Comparison of ENCODE assay signal across 10 mouse cellular contexts in the genomic region with DNA sequence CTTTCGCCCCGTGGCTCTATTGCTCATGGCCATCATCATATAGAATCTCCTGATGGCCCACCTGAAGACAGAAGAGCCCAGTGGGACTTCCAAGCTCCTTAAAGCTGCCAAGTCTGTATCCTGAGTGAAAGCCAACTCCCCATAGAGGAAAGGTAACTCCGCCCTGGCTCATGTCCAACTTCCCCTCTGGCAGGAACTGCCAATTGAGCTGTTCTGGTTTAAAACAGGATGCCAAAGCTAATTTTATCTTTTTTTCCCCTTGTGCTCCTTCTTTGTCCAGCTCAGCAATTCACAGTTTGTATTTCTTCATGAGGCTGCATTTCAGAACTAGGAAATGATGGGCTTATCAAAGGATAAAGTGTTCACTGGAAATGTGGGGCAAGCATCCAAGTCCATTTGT.
A peak's percentile ranks its signal among the peaks of the same experiment; 100 is the strongest.
DNase-seq lines count a peak whose midpoint lies in the region; ATAC-seq and TF ChIP-seq lines count a peak whose summit lies in the region.
"Had no signal": no experiment of that assay in that cellular context is flagged by ENCODE, and none has a peak within 500 bp of the region (broad histone marks: within the 10 kb centered on the region; RNA-seq: fewer than 3 reads in every experiment).

No protein-coding gene starts in this region.

- no peak overlapping the region for H3K4me2 ChIP-seq in kidney, embryonic 16.5 days (replicated peaks; ENCODE audit: low read depth, low read length)
- H3K4me2 ChIP-seq: heart, embryonic 13.5 days had no signal

- TF ChIP-seq POLR2A in kidney, adult 2 months (IDR thresholded peaks at IDR 0.05; ENCODE audit: low read depth, low read length) = no peak
- TF ChIP-seq POLR2A in cerebellum, adult 2 months (IDR thresholded peaks at IDR 0.05; ENCODE audit: borderline replicate concordance, insufficient read depth, low read length) = no peak

- no peaks in the 10 kb centered on the region for H3K36me3 ChIP-seq in kidney, adult 2 months (ENCODE audit: control insufficient read depth, insufficient read depth, low read length)
- H3K36me3 ChIP-seq in kidney, embryonic 16.5 days (ENCODE audit: insufficient read depth, low read length) = no peaks in the 10 kb centered on the region
- H3K36me3 ChIP-seq: heart, embryonic 13.5 days had no signal

- H3K9ac ChIP-seq in kidney, embryonic 16.5 days (replicated peaks; ENCODE audit: low read length) = no peak overlapping the region
- H3K9ac ChIP-seq: heart, embryonic 13.5 days had no signal

- H3K27me3 ChIP-seq in kidney, adult 2 months (replicated peaks; ENCODE audit: control insufficient read depth, insufficient read depth, low read length) = no peaks in the 10 kb centered on the region
- no peaks in the 10 kb centered on the region for H3K27me3 ChIP-seq in kidney, embryonic 16.5 days (ENCODE audit: insufficient read depth, low read length)
- no peaks in the 10 kb centered on the region for H3K27me3 ChIP-seq in cerebellum, adult 2 months (ENCODE audit: control insufficient read depth, insufficient read depth, low read length)
- H3K27me3 ChIP-seq: heart, embryonic 13.5 days had no signal

- 78% methylated on average over 3 of the region's 3 CpGs for WGBS in kidney, adult 2 months
- 71% methylated on average over 3 of the region's 3 CpGs for WGBS in kidney, embryonic 16.5 days
- 33% methylated on average over 3 of the region's 3 CpGs for WGBS in cerebellum, adult 2 months

- ATAC-seq in kidney, embryonic 16.5 days (ENCODE audit: low FRiP score, low TSS enrichment) = no peak
- no peak for ATAC-seq in megakaryocyte, adult 5-6 weeks (ENCODE audit: poor library complexity, severe bottlenecking)

- H3K4me1 ChIP-seq in kidney, adult 2 months (ENCODE audit: control insufficient read depth, insufficient read depth, low read length) = no peaks in the 10 kb centered on the region
- no peaks in the 10 kb centered on the region for H3K4me1 ChIP-seq in kidney, embryonic 16.5 days (ENCODE audit: insufficient read depth, low read length)
- H3K4me1 ChIP-seq in cerebellum, adult 2 months (ENCODE audit: control insufficient read depth, insufficient read depth, low read length) = peaks cover 13% of the 10 kb centered on the region

- H3K9me3 ChIP-seq in kidney, embryonic 16.5 days (ENCODE audit: low read length) = no peaks in the 10 kb centered on the region
- H3K9me3 ChIP-seq: heart, embryonic 13.5 days had no signal

- TF ChIP-seq CTCF in kidney, adult 2 months (conservative IDR thresholded peaks at IDR 0.05; ENCODE audit: insufficient read depth, insufficient read length, low read depth, low read length) = no peak
- TF ChIP-seq CTCF in cerebellum, adult 2 months (IDR thresholded peaks at IDR 0.05; ENCODE audit: borderline replicate concordance, insufficient read depth, low read depth, low read length) = no peak

- DNase-seq in kidney, adult 2 months = peak; percentile 57
- DNase-seq in adrenal gland, postnatal 36 days = peak; percentile 43 to 55
- DNase-seq in cerebellum, adult 2 months = peak; percentile 77 to 87
- peak; percentile 42 for DNase-seq in heart, postnatal 4 days
- no peak for DNase-seq in thymus, postnatal 25 days
- no peak for DNase-seq in frontal cortex, adult 2 months (ENCODE audit: extremely low spot score in 1 of 2, low spot score in 1 of 2)

- H3K4me3 ChIP-seq in kidney, adult 2 months (ENCODE audit: insufficient read depth, low read depth, low read length) = no peak overlapping the region
- no peak overlapping the region for H3K4me3 ChIP-seq in kidney, embryonic 16.5 days (ENCODE audit: low read length)
- no peak overlapping the region for H3K4me3 ChIP-seq in cerebellum, adult 2 months (replicated peaks; ENCODE audit: insufficient read depth, low read depth, low read length)
- H3K4me3 ChIP-seq: heart, embryonic 13.5 days had no signal

- no peak overlapping the region for H3K27ac ChIP-seq in kidney, adult 2 months (ENCODE audit: insufficient read depth, low read depth, low read length)
- H3K27ac ChIP-seq in kidney, embryonic 16.5 days (ENCODE audit: low read length) = no peak overlapping the region
- no peak overlapping the region for H3K27ac ChIP-seq in cerebellum, adult 2 months (ENCODE audit: insufficient read depth, low read length)
- H3K27ac ChIP-seq: heart, embryonic 13.5 days; macrophage had no signal

Comparison
In these comparisons a context has a peak if more than half of its experiments do, and no peak if none do; other contexts are left out.
1. DNase-seq: peak in kidney, adult 2 months (single experiment), adrenal gland, postnatal 36 days (2 of 2), cerebellum, adult 2 months (2 of 2) and heart, postnatal 4 days (single experiment); none in thymus, postnatal 25 days (single experiment) and frontal cortex, adult 2 months (0 of 2).